Mouse (Mus musculus) neural tube, embryonic 13.5 days (tissue): Measurements from ENCODE around the gene Ttc39b. TPM values are rescaled to one million over a fixed set of nuclear protein-coding genes. Genes with fewer than 3 reads are reported as not detected.

Source experiments
- ATAC-seq: fragments of 200-750 bp; cut with Nextera tagmentation; 2 replicates; pipeline ENCODE4 v1.8.0; 2017; ENCODE audit warnings: low read depth, mild to moderate bottlenecking, moderate TSS enrichment, moderate library complexity
- H3K27ac ChIP-seq: fragments of 300-500 bp; sonication (generic); replicated peaks from 2 replicates; pipeline ENCODE4 v1.5.1; 2015; ENCODE audit warnings: moderate library complexity, mild to moderate bottlenecking, inconsistent platforms
- H3K27me3 ChIP-seq: fragments of 300-500 bp; sonication (generic); 2 replicates; pipeline ENCODE4 v1.6.1; 2015; ENCODE audit warnings: mild to moderate bottlenecking, inconsistent platforms
- H3K36me3 ChIP-seq: fragments of 300-500 bp; sonication (generic); 2 replicates; pipeline ENCODE4 v1.6.1; 2015; ENCODE audit warnings: mild to moderate bottlenecking, inconsistent platforms
- H3K4me1 ChIP-seq: fragments of 300-500 bp; sonication (generic); replicated peaks from 2 replicates; pipeline ENCODE4 v1.6.1; 2015; ENCODE audit warnings: inconsistent platforms
- H3K4me2 ChIP-seq: fragments of 300-500 bp; sonication (generic); 2 replicates; pipeline ENCODE4 v1.6.1; 2015; ENCODE audit warnings: inconsistent platforms, mild to moderate bottlenecking, moderate library complexity
- H3K4me3 ChIP-seq: fragments of 300-500 bp; sonication (generic); 2 replicates; pipeline ENCODE4 v1.5.1; 2015; ENCODE audit warnings: mild to moderate bottlenecking, inconsistent platforms
- H3K9ac ChIP-seq: fragments of 300-500 bp; sonication (generic); 2 replicates; pipeline ENCODE4 v1.6.1; 2015; ENCODE audit warnings: moderate library complexity, mild to moderate bottlenecking, inconsistent platforms
- H3K9me3 ChIP-seq: fragments of 300-500 bp; sonication (generic); 2 replicates; pipeline ENCODE4 v1.6.1; 2016; ENCODE audit warnings: inconsistent platforms
- WGBS: fragments of 180-500 bp; shearing (Covaris S2); methylation state at CpG from one replicate; pipeline ENCODE4 v1.1.7; 2015; 5-methylcytosine and 5-hydroxymethylcytosine counted together
- polyA plus RNA-seq: library from polyadenylated mRNA; unstranded; fragments of >200 nt; fragmentation: Nextera tagmentation; extraction: Ambion mirVana; gene quantifications from 2 replicates; pipeline ENCODE4 v1.2.1, GENCODE M21; 2015

Gene Ttc39b
- polyA plus RNA-seq, 1 experiment from 2014 or later: 4.5 TPM

DNA sequence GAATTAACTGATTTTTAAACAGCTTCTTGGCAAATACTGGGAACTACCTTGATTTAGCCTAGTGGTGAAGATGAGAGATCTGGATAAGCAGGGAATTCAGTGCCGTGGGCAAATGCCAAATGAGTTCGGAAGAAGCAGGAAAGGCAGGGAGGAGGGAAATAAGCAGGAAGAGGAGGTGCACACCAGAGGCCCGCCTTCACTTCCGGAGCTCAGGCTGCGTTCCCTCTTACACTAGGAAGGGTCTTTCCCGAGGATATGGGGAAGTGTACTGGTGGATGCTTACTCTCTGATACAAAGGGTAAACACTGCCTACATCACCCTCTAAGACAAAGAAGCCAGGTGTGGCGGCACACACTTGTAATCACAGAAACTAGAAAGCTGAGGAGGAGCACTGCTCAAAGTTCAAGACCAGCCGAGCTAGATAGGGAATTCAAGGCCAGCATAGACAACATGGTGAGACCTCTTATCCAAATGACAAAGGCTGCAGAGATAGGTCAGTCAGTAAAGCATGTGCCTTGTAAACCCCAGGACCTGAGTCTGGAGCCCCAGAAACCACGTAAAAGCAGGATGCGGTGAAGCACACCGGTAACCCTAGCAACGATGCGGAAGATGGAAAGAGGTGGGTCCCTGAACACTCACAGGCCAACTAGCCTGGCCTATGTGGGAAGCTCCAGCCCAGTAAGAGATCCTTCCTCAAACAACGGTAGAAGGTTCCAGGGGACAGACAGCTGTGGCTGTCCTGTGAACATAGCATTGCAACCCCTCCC is 57.9 kb downstream of the Ttc39b start:
- Histone ChIP-seq H3K4me3 (no peak overlapping the region), H3K4me2 (no peak overlapping the region), H3K9ac (no peak overlapping the region), H3K27me3 (no peaks in the 10 kb centered on the region), H3K4me1 (no peaks in the 10 kb centered on the region), H3K9me3 (no peaks in the 10 kb centered on the region), H3K36me3 (no peaks in the 10 kb centered on the region), H3K27ac (no peak overlapping the region)
- WGBS: 78% methylated on average over 14 of the region's 14 CpGs
- no peak for ATAC-seq

DNA sequence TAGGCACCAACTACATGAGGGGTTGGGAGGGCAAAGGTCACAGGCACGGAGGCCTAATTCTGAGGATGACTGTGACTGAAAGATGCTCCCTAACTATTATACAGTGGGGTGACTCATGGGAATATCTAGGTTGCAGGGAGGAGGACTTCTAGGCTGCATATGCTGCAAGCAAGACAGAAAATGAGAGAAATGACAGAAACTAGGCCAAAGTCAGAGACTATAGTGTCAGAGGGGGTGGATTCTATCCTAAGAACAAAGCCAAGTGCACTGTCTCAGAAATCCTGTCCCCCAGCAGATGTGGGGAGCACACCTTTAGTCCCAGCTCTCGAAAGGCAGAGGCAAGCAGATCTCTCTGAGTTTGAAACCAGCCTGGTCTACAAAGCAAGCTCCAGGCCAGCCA is 59.2 kb downstream of the Ttc39b start:
- 93% methylated on average over 2 of the region's 2 CpGs for WGBS
- H3K4me3 ChIP-seq: no peak overlapping the region
- no peak overlapping the region for H3K9ac ChIP-seq
- no peaks in the 10 kb centered on the region for H3K36me3 ChIP-seq
- no peaks in the 10 kb centered on the region for H3K4me1 ChIP-seq
- H3K9me3 ChIP-seq: no peaks in the 10 kb centered on the region
- no peak overlapping the region for H3K27ac ChIP-seq
- ATAC-seq: no peak
- H3K27me3 ChIP-seq: no peaks in the 10 kb centered on the region
- H3K4me2 ChIP-seq: no peak overlapping the region

DNA sequence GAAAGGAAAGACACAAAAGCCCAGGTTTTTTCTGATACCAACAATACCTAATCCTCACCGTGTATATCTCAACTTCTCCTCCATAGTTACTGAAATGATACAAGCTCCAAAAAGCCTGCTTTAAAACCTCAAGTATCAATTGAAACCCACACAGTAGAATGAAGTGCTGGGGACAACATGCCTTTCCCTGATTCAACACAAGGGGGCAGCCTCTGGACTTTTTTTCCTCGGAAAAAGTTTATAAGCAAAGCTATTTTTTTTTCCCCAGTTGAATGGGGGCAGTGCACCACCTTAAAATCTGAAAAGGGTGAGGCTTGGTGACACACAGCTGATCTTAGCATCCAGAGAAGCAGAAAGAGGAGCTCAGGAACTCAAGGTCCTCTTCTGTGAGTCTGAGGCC is 62.1 kb downstream of the Ttc39b start:
- Histone ChIP-seq H3K9ac (no peak overlapping the region), H3K27me3 (no peaks in the 10 kb centered on the region), H3K27ac (no peak overlapping the region), H3K36me3 (no peaks in the 10 kb centered on the region), H3K9me3 (no peaks in the 10 kb centered on the region), H3K4me3 (no peak overlapping the region), H3K4me1 (no peaks in the 10 kb centered on the region), H3K4me2 (no peak overlapping the region)
- WGBS: 17% methylated on average over 2 of the region's 2 CpGs
- ATAC-seq: no peak

DNA sequence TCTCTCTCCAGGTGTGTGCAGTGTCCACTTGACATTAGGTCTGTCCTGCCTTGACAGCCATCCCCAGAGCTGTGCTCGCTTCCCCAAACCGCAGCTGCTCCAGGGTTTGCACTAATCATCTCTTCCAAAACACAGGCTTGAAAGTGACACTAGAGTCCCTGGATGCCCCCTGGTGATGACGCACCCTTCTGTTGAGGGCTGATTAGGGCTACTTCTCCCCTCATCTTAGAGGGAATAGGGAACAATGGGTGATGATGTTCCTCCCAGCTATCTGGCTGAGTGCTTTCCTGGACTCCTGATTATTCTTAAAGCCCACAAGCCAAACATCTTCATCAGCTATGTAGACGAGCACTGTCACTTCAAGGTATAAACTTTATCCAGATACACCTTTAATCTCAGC is 64.4 kb downstream of the Ttc39b start:
- Histone ChIP-seq H3K27me3 (no peaks in the 10 kb centered on the region), H3K9ac (no peak overlapping the region), H3K4me3 (no peak overlapping the region), H3K36me3 (no peaks in the 10 kb centered on the region), H3K9me3 (no peaks in the 10 kb centered on the region), H3K4me1 (no peaks in the 10 kb centered on the region), H3K4me2 (no peak overlapping the region), H3K27ac (no peak overlapping the region)
- no peak for ATAC-seq
- WGBS: 83% methylated on average over 4 of the region's 4 CpGs

DNA sequence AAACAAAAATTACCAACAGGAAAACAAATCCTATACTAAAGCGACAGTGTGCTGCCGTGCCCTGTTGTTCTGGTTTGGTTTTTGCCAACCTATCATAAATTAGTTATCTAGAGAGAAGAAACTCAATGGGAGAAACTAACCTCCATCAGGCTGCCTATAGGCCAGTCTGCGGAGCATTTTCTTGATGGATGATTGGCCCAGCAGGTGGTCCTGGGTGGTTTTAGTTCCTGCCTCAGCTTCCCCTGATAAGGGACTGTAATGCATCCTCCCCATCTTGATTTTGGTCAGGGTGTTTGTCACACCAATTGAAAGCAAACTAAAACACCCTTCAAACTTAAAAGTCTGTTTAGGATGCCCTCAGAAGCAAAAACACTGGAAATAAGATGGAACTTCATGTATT is 65.8 kb downstream of the Ttc39b start:
- Histone ChIP-seq H3K36me3 (no peaks in the 10 kb centered on the region), H3K9me3 (no peaks in the 10 kb centered on the region), H3K27me3 (no peaks in the 10 kb centered on the region), H3K27ac (no peak overlapping the region), H3K4me3 (no peak overlapping the region), H3K4me1 (no peaks in the 10 kb centered on the region), H3K9ac (no peak overlapping the region), H3K4me2 (no peak overlapping the region)
- ATAC-seq: no peak
- WGBS: 89% methylated on average over 3 of the region's 3 CpGs

DNA sequence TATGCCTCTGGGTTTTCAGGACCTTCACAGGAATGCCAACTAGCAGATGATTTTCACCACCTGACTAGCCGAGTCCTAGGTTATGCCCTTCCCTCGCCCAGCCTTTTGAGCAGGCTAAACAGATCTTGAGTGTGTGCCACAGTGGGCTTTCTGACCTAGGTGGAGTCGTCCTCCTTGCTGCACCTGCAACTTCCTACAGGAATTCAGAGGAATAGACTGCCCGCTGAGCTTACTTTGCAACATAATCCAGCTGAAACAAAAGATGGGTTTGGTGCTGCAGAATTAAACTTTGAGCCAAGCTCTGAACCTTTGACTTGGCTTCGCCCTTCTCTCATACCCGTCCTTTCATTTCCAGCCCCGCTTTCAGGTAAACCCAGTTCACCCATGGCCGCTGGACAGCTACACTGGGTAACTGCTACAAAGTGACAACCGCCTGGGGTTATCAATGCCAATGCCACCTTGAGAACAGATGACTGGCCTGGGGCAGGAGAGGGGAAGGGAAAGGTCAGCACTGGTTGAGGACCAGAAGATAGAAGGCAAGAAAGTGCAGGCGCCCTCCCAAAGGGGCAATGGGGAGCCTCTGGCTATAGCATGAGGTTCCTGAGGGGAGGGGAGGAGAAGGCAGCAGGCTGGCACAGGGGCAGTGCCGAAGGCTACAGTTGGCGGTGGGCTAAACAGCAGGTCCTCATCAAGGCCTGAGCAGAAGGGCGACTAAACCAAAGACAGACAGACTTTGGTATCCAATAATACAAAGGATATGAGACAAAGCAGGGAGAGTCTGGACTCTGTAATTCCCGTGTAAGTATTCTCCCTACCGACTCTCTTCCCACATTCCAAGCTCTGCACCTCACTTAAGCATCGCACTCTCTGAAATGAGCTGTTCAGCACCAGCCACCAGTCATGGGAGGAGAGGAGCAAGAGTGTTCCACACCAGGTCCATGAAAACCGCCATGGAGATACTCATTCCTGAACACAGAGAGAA is 66.5 kb downstream of the Ttc39b start:
- Histone ChIP-seq H3K36me3 (no peaks in the 10 kb centered on the region), H3K27me3 (no peaks in the 10 kb centered on the region), H3K9me3 (no peaks in the 10 kb centered on the region), H3K9ac (no peak overlapping the region), H3K4me3 (no peak overlapping the region), H3K27ac (no peak overlapping the region), H3K4me1 (no peaks in the 10 kb centered on the region), H3K4me2 (no peak overlapping the region)
- no peak for ATAC-seq
- WGBS: 58% methylated on average over 17 of the region's 17 CpGs

DNA sequence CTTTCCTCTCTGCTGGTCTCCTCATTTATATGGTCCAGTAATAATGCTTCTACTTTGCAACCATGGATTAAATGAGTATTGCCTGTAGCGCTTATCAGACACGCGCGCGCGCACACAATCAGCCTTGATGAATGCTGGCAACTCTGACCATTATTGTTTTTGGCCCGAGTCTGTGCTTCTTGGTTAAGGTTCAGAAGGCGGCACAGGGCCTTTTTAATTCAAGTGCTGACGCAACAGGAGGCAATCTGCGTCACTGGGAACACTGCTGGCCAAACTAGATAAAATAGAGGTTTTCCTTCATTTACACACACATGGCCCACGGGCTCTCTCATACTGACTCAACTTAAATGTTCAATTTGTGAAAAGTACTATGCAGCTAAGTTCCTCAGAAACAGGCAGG is 67.3 kb downstream of the Ttc39b start:
- no peak for ATAC-seq
- 65% methylated on average over 11 of the region's 11 CpGs for WGBS
- H3K9ac ChIP-seq: no peak overlapping the region

DNA sequence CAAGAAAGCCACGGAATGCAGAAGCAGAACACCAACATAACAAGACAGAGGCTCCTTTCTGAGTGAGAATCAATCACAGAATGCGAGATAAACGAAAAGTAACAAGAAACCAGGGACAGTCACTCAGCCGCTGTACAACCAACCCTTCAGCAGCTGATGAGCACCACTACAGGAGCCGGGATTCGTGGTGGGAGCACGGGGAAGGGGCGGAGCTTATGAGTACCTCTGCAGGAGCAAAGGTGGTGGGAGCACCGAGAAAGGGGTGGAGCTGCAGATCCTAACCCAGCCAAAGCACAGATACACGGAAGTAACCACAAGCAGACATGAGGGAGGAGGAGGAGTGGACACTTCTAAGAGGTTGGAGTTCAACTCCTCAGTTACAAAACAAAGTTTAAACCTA is 69.1 kb downstream of the Ttc39b start:
- no peak for ATAC-seq
- Histone ChIP-seq H3K4me3 (no peak overlapping the region), H3K4me2 (no peak overlapping the region), H3K4me1 (no peaks in the 10 kb centered on the region), H3K9me3 (no peaks in the 10 kb centered on the region), H3K9ac (no peak overlapping the region), H3K27ac (no peak overlapping the region), H3K27me3 (no peaks in the 10 kb centered on the region), H3K36me3 (no peaks in the 10 kb centered on the region)
- WGBS: 93% methylated on average over 10 of the region's 10 CpGs

More for the DNA sequence above, 67.3 kb downstream of the Ttc39b start:
- Histone ChIP-seq H3K36me3 (no peaks in the 10 kb centered on the region), H3K4me1 (no peaks in the 10 kb centered on the region), H3K9me3 (no peaks in the 10 kb centered on the region), H3K4me3 (no peak overlapping the region), H3K27ac (no peak overlapping the region), H3K27me3 (no peaks in the 10 kb centered on the region), H3K4me2 (no peak overlapping the region)

DNA sequence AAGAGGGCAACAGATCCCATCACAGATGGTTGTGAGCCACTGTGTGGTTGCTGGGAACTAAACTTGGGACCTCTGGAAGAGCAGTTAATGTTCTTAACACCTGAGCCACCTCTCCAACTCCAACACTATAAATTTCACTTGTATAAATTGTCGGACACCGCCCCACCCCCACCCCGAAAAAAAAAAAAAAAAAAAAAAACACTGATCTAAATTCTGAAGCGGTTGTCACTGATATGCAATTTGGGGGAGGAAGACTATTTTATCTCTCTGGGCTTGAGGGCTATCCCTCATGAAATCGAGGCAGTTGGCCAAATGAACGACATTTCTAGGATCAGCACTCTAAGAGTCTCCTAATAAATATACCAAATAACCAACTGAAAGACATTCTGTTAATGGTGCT is 70.4 kb downstream of the Ttc39b start:
- Histone ChIP-seq H3K27ac (no peak overlapping the region), H3K4me3 (no peak overlapping the region), H3K36me3 (no peaks in the 10 kb centered on the region), H3K4me2 (no peak overlapping the region), H3K9me3 (no peaks in the 10 kb centered on the region), H3K4me1 (no peaks in the 10 kb centered on the region), H3K9ac (no peak overlapping the region), H3K27me3 (no peaks in the 10 kb centered on the region)
- ATAC-seq: no peak
- WGBS: 91% methylated on average over 6 of the region's 6 CpGs

DNA sequence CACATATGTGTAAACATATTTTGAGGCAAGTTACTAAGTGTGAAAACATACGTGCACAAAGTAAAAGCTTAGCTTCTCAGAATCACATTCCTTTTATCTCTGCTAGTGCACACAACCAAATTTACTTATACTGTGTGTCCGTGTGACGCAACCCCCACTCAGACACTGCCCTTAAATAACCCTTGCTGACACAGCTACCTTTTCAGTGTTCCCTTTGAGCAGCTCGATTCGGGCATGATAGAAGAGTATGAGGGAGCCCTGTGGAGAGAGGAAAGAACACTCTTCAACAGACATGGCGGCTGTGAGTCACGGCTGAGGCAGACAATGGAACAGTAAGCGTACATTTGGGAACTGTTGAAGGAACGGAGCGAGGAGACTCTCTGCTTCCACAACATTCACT is 80.3 kb downstream of the Ttc39b start:
- 79% methylated on average over 10 of the region's 10 CpGs for WGBS
- Histone ChIP-seq H3K36me3 (peaks cover 28% of the 10 kb centered on the region), H3K4me3 (no peak overlapping the region), H3K9ac (no peak overlapping the region), H3K4me2 (no peak overlapping the region), H3K4me1 (no peaks in the 10 kb centered on the region), H3K9me3 (no peaks in the 10 kb centered on the region), H3K27me3 (no peaks in the 10 kb centered on the region), H3K27ac (no peak overlapping the region)
- ATAC-seq: no peak

DNA sequence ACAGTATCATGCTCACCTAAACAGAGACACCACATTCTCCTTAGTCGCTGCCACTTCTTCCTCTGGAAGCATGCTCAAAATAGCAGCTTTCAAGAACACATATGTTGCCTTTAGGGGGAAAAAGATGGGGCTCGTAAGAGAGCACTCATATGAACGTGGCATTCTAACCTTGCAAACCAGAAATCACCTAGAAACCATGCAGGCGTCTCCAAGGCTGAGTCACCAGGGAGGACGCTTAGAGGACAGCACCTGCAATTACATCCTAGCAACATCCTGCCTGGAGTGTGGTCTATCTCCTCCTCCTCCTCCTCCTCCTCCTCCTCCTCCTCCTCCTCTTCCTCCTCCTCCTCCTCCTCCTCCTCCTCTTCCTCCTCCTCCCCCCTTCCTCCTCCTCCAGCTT is 82.4 kb downstream of the Ttc39b start:
- Histone ChIP-seq H3K27ac (no peak overlapping the region), H3K4me3 (no peak overlapping the region), H3K4me1 (no peaks in the 10 kb centered on the region; the same call in 1 of the 2 replicates), H3K9me3 (no peaks in the 10 kb centered on the region), H3K9ac (no peak overlapping the region), H3K36me3 (peaks cover 29% of the 10 kb centered on the region), H3K4me2 (no peak overlapping the region), H3K27me3 (no peaks in the 10 kb centered on the region)
- 59% methylated on average over 5 of the region's 5 CpGs for WGBS
- no peak for ATAC-seq

DNA sequence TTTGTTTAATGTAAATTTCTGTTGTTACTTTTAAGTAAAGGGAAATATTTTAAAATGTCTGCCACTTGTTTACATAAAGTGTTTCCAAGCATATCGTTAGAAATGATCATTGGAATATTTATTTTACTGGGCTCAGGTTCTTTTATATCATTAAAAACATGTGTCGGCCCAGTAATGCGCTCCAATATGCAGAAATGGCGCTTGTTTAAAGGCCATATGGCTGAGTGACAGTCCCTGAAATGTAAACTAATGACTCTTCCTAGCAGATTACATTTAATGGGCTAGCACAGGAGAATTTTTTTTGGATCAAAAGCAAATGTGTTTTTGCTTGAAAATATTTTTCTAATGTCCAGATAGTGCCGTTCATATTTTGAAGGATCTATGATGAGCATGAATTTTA is 86.4 kb downstream of the Ttc39b start:
- 68% methylated on average over 5 of the region's 5 CpGs for WGBS
- H3K9ac ChIP-seq: no peak overlapping the region

More for the DNA sequence above, 86.4 kb downstream of the Ttc39b start:
- H3K9me3 ChIP-seq: no peaks in the 10 kb centered on the region
- H3K4me1 ChIP-seq: peaks cover 12% of the 10 kb centered on the region
- no peak for ATAC-seq
- H3K36me3 ChIP-seq: 0 out of 2 replicates have a peak, but pooled peaks cover 5% of the 10 kb centered on the region
- H3K27me3 ChIP-seq: no peaks in the 10 kb centered on the region
- no peak overlapping the region for H3K4me2 ChIP-seq
- no peak overlapping the region for H3K4me3 ChIP-seq
- H3K27ac ChIP-seq: no peak overlapping the region
